10 mouse cellular contexts compared by ENCODE assay signal in genomic region chr11:34228758-34229364, GRCm38 (mm10). TPM values are rescaled to one million over a fixed set of nuclear protein-coding genes. Genes with fewer than 3 reads are reported as not detected.
DNase-seq lines count a peak whose midpoint lies in the region; ATAC-seq lines count a peak whose summit lies in the region.
"Had no signal": no experiment of that assay in that cellular context is flagged by ENCODE, and none has a peak within 500 bp of the region (broad histone marks: within the 10 kb centered on the region; RNA-seq: fewer than 3 reads in every experiment).

No protein-coding gene starts in this region.

- 0 out of 2 replicates have a peak, but pooled peaks have one; percentile 35 for ATAC-seq in liver, embryonic 12.5 days
- ATAC-seq in neural tube, embryonic 13.5 days (ENCODE audit: low read depth), result peak; percentile 76

- H3K9ac ChIP-seq in liver, embryonic 12.5 days, result no peak overlapping the region
- no peak overlapping the region for H3K9ac ChIP-seq in neural tube, embryonic 13.5 days
- H3K9ac ChIP-seq: embryonic facial prominence, embryonic 12.5 days had no signal

- no peaks in the 10 kb centered on the region for H3K9me3 ChIP-seq in liver, embryonic 12.5 days (replicated peaks)
- no peaks in the 10 kb centered on the region for H3K9me3 ChIP-seq in neural tube, embryonic 13.5 days
- H3K9me3 ChIP-seq: embryonic facial prominence, embryonic 12.5 days had no signal

- peak; percentile 27 for DNase-seq in 3T3-L1 (ENCODE audit: low read depth, low spot score)
- DNase-seq in WW6 (ENCODE audit: low read depth, low spot score), result peak; percentile 64
- peak; percentile 72 to 82 for DNase-seq in cerebellum, postnatal 4 days (ENCODE audit: low spot score in 2 of 2)
- DNase-seq in gastrocnemius, postnatal 14 days, result peak; percentile 36
- DNase-seq in kidney, postnatal 14 days, result peak; percentile 47
- peak; percentile 49 for DNase-seq in thymus, postnatal 0 days (ENCODE audit: low spot score)

- intact Hi-C loops in gastrocnemius, postnatal 14 days (cut with DNase I; ENCODE audit: low total_unique reads), result loop anchor here (5.0 kb wide), 1 partner anchor 588 kb away; no protein-coding TSS in a partner anchor

- H3K27me3 ChIP-seq in liver, embryonic 12.5 days (replicated peaks), result no peaks in the 10 kb centered on the region
- no peaks in the 10 kb centered on the region for H3K27me3 ChIP-seq in neural tube, embryonic 13.5 days
- H3K27me3 ChIP-seq: embryonic facial prominence, embryonic 12.5 days had no signal

- H3K4me3 ChIP-seq in liver, embryonic 12.5 days, result no peak overlapping the region
- H3K4me3 ChIP-seq in neural tube, embryonic 13.5 days, result no peak overlapping the region
- H3K4me3 ChIP-seq: embryonic facial prominence, embryonic 12.5 days; myocyte had no signal

- H3K27ac ChIP-seq in liver, embryonic 12.5 days, result no peak overlapping the region
- no peak overlapping the region for H3K27ac ChIP-seq in neural tube, embryonic 13.5 days (replicated peaks)
- H3K27ac ChIP-seq: embryonic facial prominence, embryonic 12.5 days had no signal

- H3K36me3 ChIP-seq in liver, embryonic 12.5 days, result no peaks in the 10 kb centered on the region
- H3K36me3 ChIP-seq in neural tube, embryonic 13.5 days, result no peaks in the 10 kb centered on the region
- H3K36me3 ChIP-seq: embryonic facial prominence, embryonic 12.5 days had no signal

- WGBS in liver, embryonic 12.5 days (ENCODE audit: insufficient replicate concordance), result 36% methylated on average over 6 of the region's 6 CpGs
- 40% methylated on average over 6 of the region's 6 CpGs for WGBS in neural tube, embryonic 13.5 days

- no peak overlapping the region for H3K4me2 ChIP-seq in liver, embryonic 12.5 days
- H3K4me2 ChIP-seq in neural tube, embryonic 13.5 days, result no peak overlapping the region
- H3K4me2 ChIP-seq: embryonic facial prominence, embryonic 12.5 days had no signal

- no peaks in the 10 kb centered on the region for H3K4me1 ChIP-seq in liver, embryonic 12.5 days
- H3K4me1 ChIP-seq in neural tube, embryonic 13.5 days (replicated peaks), result no peaks in the 10 kb centered on the region
- H3K4me1 ChIP-seq: embryonic facial prominence, embryonic 12.5 days had no signal

RNA-seq across cellular contexts. Expression of gene Foxi1, which starts 21.0 kb away (rescaled TPM):
- total RNA-seq in gastrocnemius, postnatal 14 days (2021), result not detected
- polyA plus RNA-seq in liver, embryonic 12.5 days (2016; fragmentation: Nextera tagmentation; extraction: Ambion mirVana), result not detected in 2 replicates
- not detected in 2 replicates for polyA plus RNA-seq in neural tube, embryonic 13.5 days (2015; fragmentation: Nextera tagmentation; extraction: Ambion mirVana)
- polyA plus RNA-seq in thymus, postnatal 0 days (2015; fragmentation: Nextera tagmentation; extraction: Ambion mirVana), result 0.23 and 0.54 TPM in 2 replicates
- polyA plus RNA-seq: myocyte had no signal

Comparison
In these comparisons a context has a peak if more than half of its experiments do, and no peak if none do; other contexts are left out.
1. DNase-seq: peak in every context shown above with its lines; median percentile 77 in cerebellum, postnatal 4 days; 64 in WW6; 49 in thymus, postnatal 0 days; 47 in kidney, postnatal 14 days; 36 in gastrocnemius, postnatal 14 days; 27 in 3T3-L1.